Mouse (Mus musculus) embryonic fibroblast, embryonic 13.5 days (primary cell): ENCODE data around the gene Gm20388. TPM values are rescaled to one million over a fixed set of nuclear protein-coding genes. Genes with fewer than 3 reads are reported as not detected.
"Not testable (repeated sequence)": the region's sequence is repeated elsewhere in the genome, so short reads cannot be mapped to it uniquely, and the experiment has no call there.

Experiments used
- H3K27ac ChIP-seq: 2 replicates; pipeline ENCODE4 v1.5.1; 2012; ENCODE audit warnings: low read length, control low read depth, inconsistent platforms; ENCODE audit not compliant: insufficient read depth
- H3K4me1 ChIP-seq: 2 replicates; pipeline ENCODE4 v1.6.1; 2011; ENCODE audit warnings: low read length; ENCODE audit not compliant: control insufficient read depth, insufficient read depth
- H3K4me3 ChIP-seq: 2 replicates; pipeline ENCODE4 v1.5.1; 2011; ENCODE audit warnings: mild to moderate bottlenecking, control low read depth, low read length; ENCODE audit not compliant: insufficient read depth
- CTCF ChIP-seq: IDR thresholded peaks from 2 replicates; pipeline ENCODE4 v1.5.1; 2011; ENCODE audit warnings: mild to moderate bottlenecking, control low read depth, low read length, moderate library complexity, borderline replicate concordance; ENCODE audit not compliant: insufficient read depth
- POLR2A ChIP-seq: IDR thresholded peaks from 2 replicates; pipeline ENCODE4 v1.6.1; 2011; ENCODE audit warnings: low read depth, mild to moderate bottlenecking, control low read depth, low read length, moderate library complexity
- polyA plus RNA-seq: library from polyadenylated mRNA; stranded (reverse); fragments of >200 nt; gene quantifications from 2 replicates; pipeline ENCODE4 v1.2.4, GENCODE M21; 2011; ENCODE audit warnings: low read depth; ENCODE audit not compliant: missing spikeins, insufficient read length

Gm20388 gene
- polyA plus RNA-seq, 1 experiment, result 82.8 TPM

DNA sequence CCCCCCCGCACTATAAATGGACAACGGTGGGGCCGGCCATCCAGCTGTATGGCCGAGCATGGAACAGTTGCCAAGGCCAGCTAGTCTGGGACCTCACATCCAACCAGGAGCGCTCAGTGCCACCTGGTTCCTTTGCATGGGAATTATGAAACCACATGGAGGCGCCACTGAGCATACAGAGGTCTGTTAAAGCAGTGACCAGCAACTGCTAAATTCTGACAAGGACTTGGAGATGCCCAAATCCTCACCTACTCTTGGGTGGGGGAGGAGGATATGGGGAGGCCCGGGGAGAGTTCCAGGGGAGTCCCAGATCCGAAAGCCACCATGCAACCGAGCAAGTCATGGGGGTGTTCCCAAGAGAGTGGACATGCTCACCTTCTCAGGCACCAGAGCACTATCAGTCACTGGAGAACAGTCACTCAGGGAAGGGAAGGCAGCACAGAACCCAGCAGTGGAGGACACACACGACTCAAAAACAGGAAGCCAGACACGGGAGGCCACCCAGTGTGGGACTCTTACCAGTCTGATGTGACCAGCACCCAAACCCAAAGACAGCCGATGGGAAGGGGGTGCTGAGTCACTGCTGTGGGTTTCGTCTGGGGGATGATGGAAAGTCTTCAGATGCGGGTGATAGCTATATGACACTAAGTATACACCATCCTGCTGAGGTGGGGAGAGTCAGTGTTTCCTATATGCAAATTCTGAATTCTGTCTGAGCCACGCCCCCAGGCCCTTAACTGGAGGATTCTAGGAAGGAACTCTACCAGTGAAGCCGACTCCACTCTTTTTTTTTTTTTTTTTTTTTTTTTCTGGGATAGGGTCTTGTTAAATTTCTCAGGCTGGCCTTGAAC, 422.0 kb downstream of the Gm20388 start:
- H3K4me1 ChIP-seq, result no peaks in the 10 kb centered on the region; the same call in 1 of the 2 replicates
- TF ChIP-seq CTCF (no peak), POLR2A (no peak)
- H3K4me3 ChIP-seq, result no peak overlapping the region
- H3K27ac ChIP-seq, result no peak overlapping the region

DNA sequence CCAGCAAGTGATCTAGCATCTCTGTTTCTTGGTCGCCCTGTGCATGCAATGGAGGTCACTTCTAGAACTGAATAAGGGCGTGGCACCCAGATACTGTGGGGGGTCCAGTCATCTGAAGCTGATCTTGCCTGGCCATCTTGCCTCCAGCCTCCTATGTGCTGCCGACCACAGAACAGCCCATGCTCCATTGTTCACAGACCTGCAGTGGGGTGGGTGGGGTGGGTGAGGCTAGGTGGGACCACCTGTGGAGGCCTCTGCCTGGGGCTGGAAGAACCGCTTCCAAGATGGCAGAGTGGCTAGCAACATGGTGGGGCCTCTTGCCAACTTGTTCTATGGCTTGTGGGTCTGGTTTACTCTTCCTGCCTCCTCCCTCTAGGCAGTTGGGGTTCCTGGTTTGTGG, 423.0 kb downstream of the Gm20388 start:
- Histone ChIP-seq H3K4me1 (no peaks in the 10 kb centered on the region; the same call in 1 of the 2 replicates), H3K27ac (no peak overlapping the region), H3K4me3 (no peak overlapping the region)
- no peak for TF ChIP-seq CTCF
- TF ChIP-seq POLR2A, result no peak

DNA sequence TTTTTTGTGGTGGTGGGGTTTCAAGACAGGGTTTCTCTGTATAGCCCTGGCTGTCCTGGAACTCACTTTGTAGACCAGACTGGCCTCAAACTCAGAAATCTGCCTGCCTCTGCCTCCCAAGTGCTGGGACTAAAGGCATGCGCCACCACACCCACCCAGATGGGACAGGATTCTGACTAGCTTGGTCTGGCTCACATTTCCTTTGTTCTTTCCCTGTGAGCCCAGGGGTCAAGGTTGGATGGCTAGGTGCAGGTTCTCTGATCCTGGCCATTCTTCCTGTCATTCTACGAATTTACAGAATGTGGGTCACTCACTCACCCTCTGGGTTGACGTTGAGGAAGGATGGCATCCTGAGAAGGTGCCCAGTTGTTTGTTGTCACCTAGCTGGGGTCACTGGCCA, 423.6 kb downstream of the Gm20388 start:
- not testable (repeated sequence) for H3K27ac ChIP-seq, H3K4me3 ChIP-seq, H3K4me1 ChIP-seq

DNA sequence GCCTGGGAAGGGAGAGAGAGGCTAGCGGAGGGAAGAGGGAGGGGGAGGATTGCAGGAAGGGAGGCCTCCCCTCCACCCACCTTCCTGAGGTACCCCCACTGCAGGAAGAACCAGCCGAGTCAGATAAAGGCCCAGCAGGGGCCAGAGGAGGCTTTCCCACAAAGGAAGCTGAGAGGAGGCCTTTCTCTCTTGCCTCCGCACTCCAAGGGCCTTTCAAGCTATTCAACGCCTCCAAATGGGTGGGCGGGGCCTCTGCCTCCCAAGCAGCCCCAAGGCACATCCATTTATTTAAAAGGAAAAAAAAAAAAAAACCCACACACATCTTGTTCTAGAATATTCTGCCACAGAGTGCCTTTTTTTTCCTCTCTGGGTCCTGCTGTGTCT, 424.2 kb downstream of the Gm20388 start:
- H3K4me3 ChIP-seq, result no peak overlapping the region
- H3K27ac ChIP-seq, result no peak overlapping the region
- no peaks in the 10 kb centered on the region; the same call in 1 of the 2 replicates for H3K4me1 ChIP-seq
- TF ChIP-seq CTCF (no peak), POLR2A (no peak)

- no peak overlapping the region for H3K4me3 ChIP-seq
- H3K27ac ChIP-seq, result no peak overlapping the region
- no peak for TF ChIP-seq POLR2A
- TF ChIP-seq CTCF, result no peak
- H3K4me1 ChIP-seq, result no peaks in the 10 kb centered on the region; the same call in 1 of the 2 replicates
Measured at GRCm38 (mm10) chr8:120335262-120336086, 424.8 kb downstream of the Gm20388 start.

GRCm38 (mm10) chr8:120336087-120336380, 425.4 kb downstream of the Gm20388 start:
- no peaks in the 10 kb centered on the region; the same call in 1 of the 2 replicates for H3K4me1 ChIP-seq
- no peak for TF ChIP-seq POLR2A
- TF ChIP-seq CTCF, result no peak
- H3K27ac ChIP-seq, result no peak overlapping the region
- H3K4me3 ChIP-seq, result no peak overlapping the region

DNA sequence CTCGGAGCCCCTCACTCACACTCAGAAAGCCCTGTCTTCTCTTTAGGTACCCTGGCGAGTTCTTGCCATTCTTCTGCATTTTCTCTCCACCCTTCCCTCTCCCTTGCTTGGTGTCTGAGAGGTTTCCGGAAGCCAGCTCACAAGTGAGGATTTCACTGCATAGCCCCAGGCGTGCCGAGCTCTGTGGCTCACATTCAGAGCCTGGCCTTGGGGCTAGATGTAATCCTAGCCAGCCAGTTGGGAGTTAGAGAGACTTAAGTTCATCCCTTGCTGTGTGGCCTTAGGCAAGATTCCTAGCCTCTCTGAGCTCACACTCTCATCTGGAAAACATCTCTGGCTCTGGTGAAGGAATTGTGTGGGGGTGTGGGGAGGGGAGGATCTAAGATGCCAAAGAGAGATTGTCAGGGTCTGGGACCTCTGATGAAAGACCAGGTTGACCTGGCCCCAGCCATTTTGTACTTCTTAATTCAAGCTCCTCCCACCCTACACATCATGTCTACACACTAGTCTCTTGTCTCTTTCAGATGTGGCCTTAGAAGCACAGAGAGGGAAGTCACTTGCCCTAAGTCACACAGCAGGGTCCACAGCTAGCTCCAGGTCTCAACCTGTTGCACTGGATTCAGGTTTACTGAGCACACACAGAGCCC, 426.4 kb downstream of the Gm20388 start:
- H3K27ac ChIP-seq, result no peak overlapping the region
- TF ChIP-seq CTCF (no peak), POLR2A (no peak)
- no peak overlapping the region for H3K4me3 ChIP-seq
- H3K4me1 ChIP-seq, result no peaks in the 10 kb centered on the region; the same call in 1 of the 2 replicates

GRCm38 (mm10) chr8:120337627-120338026, 427.0 kb downstream of the Gm20388 start:
- Histone ChIP-seq H3K4me3 (no peak overlapping the region), H3K4me1 (no peaks in the 10 kb centered on the region; the same call in 1 of the 2 replicates), H3K27ac (no peak overlapping the region)
- no peak for TF ChIP-seq POLR2A
- no peak for TF ChIP-seq CTCF

DNA sequence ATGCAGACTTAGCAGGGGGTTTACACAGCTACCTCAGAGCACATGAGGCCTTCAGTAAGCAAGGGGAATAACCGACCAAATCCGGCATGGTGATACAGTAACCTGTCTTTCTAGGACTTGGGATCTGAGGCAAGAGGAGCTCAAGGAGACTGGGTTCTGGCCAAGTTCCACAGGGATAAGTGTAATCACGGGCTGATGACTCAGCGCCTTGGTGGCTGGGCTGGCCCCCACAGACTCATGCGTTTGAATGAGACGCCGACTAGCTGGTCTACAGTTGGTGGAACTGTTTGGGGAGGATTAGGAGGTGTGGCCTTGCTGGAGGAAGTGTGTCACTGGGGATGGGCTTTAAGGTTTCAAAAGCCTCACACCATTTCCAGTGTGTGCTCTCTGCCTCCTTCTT, 428.0 kb downstream of the Gm20388 start:
- Histone ChIP-seq H3K4me1 (no peaks in the 10 kb centered on the region; the same call in 1 of the 2 replicates), H3K27ac (no peak overlapping the region), H3K4me3 (no peak overlapping the region)
- TF ChIP-seq POLR2A (no peak), CTCF (no peak)

DNA sequence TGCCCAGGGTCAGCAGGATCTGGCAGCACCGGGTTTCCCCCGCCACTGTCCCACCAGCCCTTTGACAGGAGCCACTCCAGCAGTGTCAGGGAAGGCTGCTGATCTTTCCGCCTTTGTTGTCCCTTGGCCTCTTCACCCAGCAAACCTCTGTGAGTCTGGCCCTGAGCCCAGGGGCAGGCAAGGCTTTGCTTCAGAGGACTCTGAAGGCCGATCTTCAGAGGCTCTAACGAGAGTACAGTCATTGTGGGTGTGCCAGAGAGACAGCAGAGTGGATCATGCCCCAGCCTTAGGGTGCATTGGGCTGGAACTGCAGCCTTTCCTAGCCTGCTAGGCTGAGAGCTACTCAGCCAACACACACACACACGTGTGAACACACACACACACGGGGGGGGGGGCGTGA, 429.1 kb downstream of the Gm20388 start:
- H3K27ac ChIP-seq, result no peak overlapping the region
- no peaks in the 10 kb centered on the region; the same call in 1 of the 2 replicates for H3K4me1 ChIP-seq
- no peak for TF ChIP-seq CTCF
- no peak for TF ChIP-seq POLR2A
- H3K4me3 ChIP-seq, result no peak overlapping the region
